Mouse (Mus musculus) C2C12 (cell line): ENCODE results near the gene Midn. TPM values are rescaled to one million over a fixed set of nuclear protein-coding genes. Genes with fewer than 3 reads are reported as not detected.

Experiments
- H3K27me3 ChIP-seq: one replicate; pipeline ENCODE4 v1.6.1; 2011; ENCODE audit not compliant: control insufficient read depth, insufficient read depth, insufficient read length
- H3K36me3 ChIP-seq: one replicate; pipeline ENCODE4 v1.6.1; 2011; ENCODE audit not compliant: control insufficient read depth, insufficient read depth
- H3K4me3 ChIP-seq: one replicate; pipeline ENCODE4 v1.5.1; 2011; ENCODE audit warnings: mild to moderate bottlenecking, control low read depth; ENCODE audit not compliant: poor library complexity, insufficient read depth, severe bottlenecking
- H3K79me2 ChIP-seq: one replicate; pipeline ENCODE4 v1.6.1; 2011; ENCODE audit not compliant: control insufficient read depth, insufficient read depth
- H3K79me3 ChIP-seq: one replicate; pipeline ENCODE4 v1.6.1; 2011; ENCODE audit warnings: low read depth, control low read depth
- H3ac ChIP-seq: one replicate; pipeline ENCODE3; 2011; ENCODE audit warnings: low read depth; ENCODE audit not compliant: control insufficient read depth, insufficient read length
- CEBPB ChIP-seq: IDR thresholded peaks from one replicate; pipeline ENCODE4 v1.6.1; 2011; ENCODE audit warnings: low read depth, mild to moderate bottlenecking, control low read depth, moderate library complexity
- CTCF ChIP-seq: IDR thresholded peaks from one replicate; pipeline ENCODE4 v1.5.1; 2011; ENCODE audit not compliant: control insufficient read depth, insufficient read depth, insufficient read length
- FOSL1 ChIP-seq: IDR thresholded peaks from one replicate; pipeline ENCODE4 v1.8.0; 2011; ENCODE audit warnings: mild to moderate bottlenecking, low read length; ENCODE audit not compliant: poor library complexity, insufficient read depth, severe bottlenecking
- MAX ChIP-seq: IDR thresholded peaks from one replicate; pipeline ENCODE4 v1.6.1; 2011; ENCODE audit warnings: mild to moderate bottlenecking, control low read depth
- MYOD1 ChIP-seq: IDR thresholded peaks from one replicate; pipeline ENCODE4 v1.6.1; 2011; ENCODE audit warnings: low read depth; ENCODE audit not compliant: control insufficient read depth, insufficient read length
- MYOG ChIP-seq: IDR thresholded peaks from one replicate; pipeline ENCODE4 v1.6.1; 2011; ENCODE audit not compliant: control insufficient read depth, insufficient read length; ENCODE audit errors: extremely low read depth
- USF1 ChIP-seq: IDR thresholded peaks from one replicate; pipeline ENCODE4 v1.6.1; 2011; ENCODE audit warnings: low read depth, mild to moderate bottlenecking, control low read depth, moderate library complexity
- long read RNA-seq, 2 experiments: library from polyadenylated mRNA; unstranded; transcript quantifications; one replicate each; pipeline ENCODE4 v2.0.0; 2019 to 2020
- polyA plus RNA-seq: library from polyadenylated mRNA; unstranded; fragments of >200 nt; fragmentation: generic; extraction: Trizol; gene quantifications from one replicate; pipeline ENCODE4 v1.2.1, GENCODE M21; 2012; ENCODE audit warnings: missing spikeins

The Midn gene
- 77.5 TPM for polyA plus RNA-seq
- long read RNA-seq, experiment 1, partial matches to known transcripts: 0 of 1 reads
- long read RNA-seq, experiment 1, other reads (novel, unspliced or antisense): 1 of 1 reads
- long read RNA-seq, experiment 2, partial matches to known transcripts: 2 of 5 reads
- long read RNA-seq, experiment 2, other reads (novel, unspliced or antisense): 3 of 5 reads

DNA sequence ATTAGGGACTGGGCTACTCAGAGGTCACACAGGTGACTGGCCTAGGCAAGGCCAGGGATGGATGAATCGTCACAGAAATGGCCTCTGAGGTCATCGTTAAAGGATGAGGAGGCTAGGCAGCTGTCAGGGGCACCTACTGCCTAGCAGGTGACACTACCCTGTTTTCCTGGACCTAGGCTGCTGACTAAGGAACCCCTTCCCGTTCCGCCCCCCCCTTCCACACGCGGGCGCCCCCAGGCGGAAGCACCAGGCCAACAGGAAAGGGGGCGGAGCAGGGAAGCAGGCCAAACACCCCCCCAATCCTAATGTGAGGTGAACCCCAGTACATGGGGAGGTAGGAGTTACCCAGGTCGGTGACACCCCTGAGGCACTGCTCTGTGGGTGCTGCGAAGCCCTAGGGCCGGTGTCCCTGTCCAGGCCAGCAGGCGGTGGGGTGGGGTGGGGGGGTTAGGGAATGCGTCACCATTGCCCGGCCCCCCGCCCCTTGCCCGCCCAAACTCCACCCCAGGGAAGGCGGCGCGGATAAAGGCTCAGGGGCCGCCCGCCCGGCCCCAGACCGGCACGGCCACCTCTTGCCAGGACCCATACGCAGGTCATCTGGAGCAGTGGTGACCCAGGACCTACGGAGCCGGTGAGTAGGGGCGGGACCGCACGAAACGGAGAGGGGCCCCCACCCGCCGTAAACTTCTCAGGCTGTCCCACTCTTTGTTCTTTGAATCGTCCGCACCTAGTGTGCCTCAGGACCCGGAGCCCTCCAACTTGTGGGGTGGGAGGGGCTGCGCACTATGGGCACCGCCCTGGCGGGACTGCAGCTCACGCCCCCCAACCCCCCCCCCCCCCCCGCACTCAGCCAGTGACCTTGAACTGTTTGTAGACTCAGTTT is at the start of gene Midn:
Gene Midn, plus strand, starts transcription at position 554 of the 883 bp plus-strand sequence.
- peaks cover 85% of the 10 kb centered on the region for H3K79me2 ChIP-seq
- H3ac ChIP-seq: peak within 1 kb of the TSS; percentile 95
- peak; percentile 64 for TF ChIP-seq CTCF
- TF ChIP-seq MAX: no peak
- no peak for TF ChIP-seq CEBPB
- TF ChIP-seq USF1: no peak
- no peak for TF ChIP-seq FOSL1
- TF ChIP-seq MYOG: no peak
- peak; percentile 62 for TF ChIP-seq MYOD1
- peaks cover 59% of the 10 kb centered on the region for H3K79me3 ChIP-seq
- H3K36me3 ChIP-seq: peaks cover 67% of the 10 kb centered on the region
- H3K27me3 ChIP-seq: no peaks in the 10 kb centered on the region
- H3K4me3 ChIP-seq: peak within 1 kb of the TSS; percentile 93

DNA sequence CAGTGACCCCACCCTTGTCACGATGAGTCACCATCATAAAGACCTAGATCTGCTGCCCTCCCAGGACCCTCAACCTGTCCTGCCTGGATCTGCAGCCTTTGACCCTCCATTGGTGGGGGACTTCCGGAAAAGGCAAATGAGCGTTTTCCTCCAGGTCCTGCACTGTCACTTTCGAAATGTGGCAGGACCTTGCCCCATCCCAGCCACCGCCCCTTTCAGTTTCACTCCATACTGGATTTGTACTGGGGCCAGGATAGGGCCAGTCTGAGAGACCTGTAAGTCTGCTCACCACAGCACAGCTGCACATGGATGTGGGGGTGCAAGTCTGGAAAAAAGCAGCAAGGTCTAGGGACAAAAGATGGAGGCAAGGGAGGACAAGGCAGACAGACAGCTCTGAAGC is 49.4 kb upstream of the Midn start:
- peaks cover 33% of the 10 kb centered on the region for H3K36me3 ChIP-seq
- H3K79me2 ChIP-seq: peaks cover 100% of the 10 kb centered on the region
- H3K4me3 ChIP-seq: no peak overlapping the region
- H3K79me3 ChIP-seq: peaks cover 93% of the 10 kb centered on the region
- TF ChIP-seq CEBPB: no peak
- no peaks in the 10 kb centered on the region for H3K27me3 ChIP-seq
- no peak overlapping the region for H3ac ChIP-seq

DNA sequence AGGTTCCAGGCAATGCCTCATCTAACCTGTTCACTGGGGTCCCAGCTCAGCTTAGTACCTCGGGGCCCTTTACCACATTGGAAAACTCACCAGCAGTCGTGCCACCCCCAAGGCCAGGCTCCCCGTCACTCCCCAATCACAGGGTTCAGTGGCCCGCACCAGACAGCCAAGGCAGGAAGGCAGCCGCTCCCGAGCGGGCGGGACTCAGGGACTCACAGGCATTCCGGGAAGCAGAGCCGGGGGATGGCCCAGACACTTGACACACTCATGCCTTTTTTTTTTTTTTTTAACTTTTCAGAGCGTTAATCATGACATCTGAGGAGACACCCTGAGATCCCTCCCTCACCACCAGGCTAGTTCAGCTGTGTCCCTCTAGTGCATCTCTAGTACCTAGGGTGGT is 47.1 kb upstream of the Midn start:
- peak overlapping the region; percentile 25 for H3ac ChIP-seq
- H3K36me3 ChIP-seq: peaks cover 15% of the 10 kb centered on the region
- peaks cover 74% of the 10 kb centered on the region for H3K79me3 ChIP-seq
- no peaks in the 10 kb centered on the region for H3K27me3 ChIP-seq
- no peak for TF ChIP-seq CTCF
- no peak for TF ChIP-seq MAX
- peaks cover 81% of the 10 kb centered on the region for H3K79me2 ChIP-seq
- H3K4me3 ChIP-seq: peak overlapping the region; percentile 92

DNA sequence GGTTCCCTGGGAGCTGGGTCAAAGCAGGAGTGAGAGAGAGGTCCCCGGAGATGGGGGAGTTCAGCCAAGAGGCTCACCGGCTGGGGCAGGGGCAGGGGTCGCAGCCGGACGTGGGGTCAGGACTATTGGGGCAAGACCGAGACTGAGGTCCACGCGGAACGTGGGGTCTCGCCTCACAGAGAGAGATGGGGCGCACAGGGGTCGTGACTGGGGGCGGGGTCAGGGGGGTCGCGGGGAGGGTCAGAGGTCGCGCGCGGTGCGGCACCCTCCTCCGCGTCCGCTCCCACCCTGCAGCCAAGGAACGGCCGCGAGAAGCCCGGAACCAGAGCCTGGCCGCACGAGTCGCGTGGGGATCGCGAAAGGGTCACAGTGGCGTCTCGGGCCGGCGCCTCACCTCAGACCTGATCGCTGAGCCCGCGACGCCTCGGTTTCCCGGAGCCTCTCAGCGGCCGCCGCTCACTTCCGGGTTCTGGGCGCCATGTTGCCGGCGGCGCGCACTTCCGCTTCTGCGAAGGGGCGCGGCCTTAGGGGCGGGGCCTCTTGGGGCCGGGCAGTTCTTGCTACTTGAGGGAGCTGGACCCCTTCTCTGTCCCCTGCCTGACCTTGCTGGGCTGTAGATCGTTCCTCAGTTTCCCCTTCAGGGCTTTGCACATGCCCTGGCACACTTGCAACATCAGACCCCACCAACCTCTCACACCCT is 45.7 kb upstream of the Midn start:
- H3K79me2 ChIP-seq: peaks cover 68% of the 10 kb centered on the region
- peaks cover 7% of the 10 kb centered on the region for H3K36me3 ChIP-seq
- peak overlapping the region; percentile 99 for H3ac ChIP-seq
- no peaks in the 10 kb centered on the region for H3K27me3 ChIP-seq
- H3K4me3 ChIP-seq: peak overlapping the region; percentile 92
- no peak for TF ChIP-seq MYOG
- TF ChIP-seq CTCF: no peak
- no peak for TF ChIP-seq MYOD1
- no peak for TF ChIP-seq CEBPB
- no peak for TF ChIP-seq USF1
- TF ChIP-seq MAX: no peak
- no peak for TF ChIP-seq FOSL1
- H3K79me3 ChIP-seq: peaks cover 60% of the 10 kb centered on the region

DNA sequence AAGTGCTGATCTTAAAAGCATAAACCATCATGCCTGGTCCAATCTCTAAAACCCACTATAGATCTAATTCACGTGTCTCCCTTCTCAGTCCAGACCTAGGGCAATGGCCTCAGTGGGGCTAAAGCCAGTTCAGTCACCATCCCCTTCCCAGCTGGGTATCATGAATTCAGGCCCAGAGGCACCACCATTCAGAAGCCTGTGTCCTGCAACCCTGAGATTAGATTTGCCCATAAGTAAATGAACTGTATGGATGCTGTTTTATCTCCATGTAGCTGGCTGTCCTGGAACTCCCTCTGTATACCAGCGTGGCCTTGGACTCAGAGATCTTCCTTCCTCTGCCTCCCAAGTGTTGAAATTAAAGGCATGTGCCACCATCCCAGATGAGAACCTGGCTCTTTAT is 45.0 kb upstream of the Midn start:
- Histone ChIP-seq H3K27me3 (no peaks in the 10 kb centered on the region), H3K79me3 (peaks cover 54% of the 10 kb centered on the region), H3K79me2 (peaks cover 61% of the 10 kb centered on the region), H3K36me3 (peaks cover 7% of the 10 kb centered on the region), H3K4me3 (peak overlapping the region; percentile 35), H3ac (no peak overlapping the region)
- TF ChIP-seq FOSL1 (no peak), USF1 (no peak), MYOG (no peak)

DNA sequence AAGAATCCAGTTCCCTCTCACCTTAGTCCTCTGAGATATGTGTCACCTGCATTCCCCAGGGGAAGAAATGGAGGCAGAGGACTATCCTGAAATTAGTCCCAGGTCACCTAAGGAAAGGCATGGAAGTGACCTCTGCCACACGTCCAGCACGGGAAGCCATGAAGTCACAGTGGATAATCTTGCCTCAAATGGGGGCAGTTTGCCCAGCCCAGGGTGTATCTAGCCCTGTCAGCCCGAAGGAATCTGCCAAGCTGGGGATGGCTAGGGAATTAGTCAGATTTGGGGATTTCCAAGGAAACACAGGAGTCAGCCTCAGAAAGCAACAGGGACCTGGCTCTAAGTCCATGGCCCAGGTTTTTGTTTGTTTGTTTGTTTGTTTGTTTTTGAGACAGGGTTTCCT is 43.9 kb upstream of the Midn start:
- TF ChIP-seq FOSL1: peak; percentile 13
- TF ChIP-seq CEBPB: no peak
- Histone ChIP-seq H3K27me3 (no peaks in the 10 kb centered on the region), H3K36me3 (peaks cover 7% of the 10 kb centered on the region), H3ac (peak overlapping the region; percentile 9), H3K79me3 (peaks cover 42% of the 10 kb centered on the region), H3K79me2 (peaks cover 49% of the 10 kb centered on the region), H3K4me3 (peak overlapping the region; percentile 35)
